Mouse (Mus musculus): ENCODE data around the gene Ap4m1. TPM values are rescaled to one million over a fixed set of nuclear protein-coding genes. Genes with fewer than 3 reads are reported as not detected.
A peak's percentile ranks its signal among the peaks of the same experiment; 100 is the strongest.

Ap4m1 gene
- 5.3 and 6.0 TPM in 2 replicates for polyA plus RNA-seq (2015; fragmentation: Nextera tagmentation; extraction: Ambion mirVana)

DNA sequence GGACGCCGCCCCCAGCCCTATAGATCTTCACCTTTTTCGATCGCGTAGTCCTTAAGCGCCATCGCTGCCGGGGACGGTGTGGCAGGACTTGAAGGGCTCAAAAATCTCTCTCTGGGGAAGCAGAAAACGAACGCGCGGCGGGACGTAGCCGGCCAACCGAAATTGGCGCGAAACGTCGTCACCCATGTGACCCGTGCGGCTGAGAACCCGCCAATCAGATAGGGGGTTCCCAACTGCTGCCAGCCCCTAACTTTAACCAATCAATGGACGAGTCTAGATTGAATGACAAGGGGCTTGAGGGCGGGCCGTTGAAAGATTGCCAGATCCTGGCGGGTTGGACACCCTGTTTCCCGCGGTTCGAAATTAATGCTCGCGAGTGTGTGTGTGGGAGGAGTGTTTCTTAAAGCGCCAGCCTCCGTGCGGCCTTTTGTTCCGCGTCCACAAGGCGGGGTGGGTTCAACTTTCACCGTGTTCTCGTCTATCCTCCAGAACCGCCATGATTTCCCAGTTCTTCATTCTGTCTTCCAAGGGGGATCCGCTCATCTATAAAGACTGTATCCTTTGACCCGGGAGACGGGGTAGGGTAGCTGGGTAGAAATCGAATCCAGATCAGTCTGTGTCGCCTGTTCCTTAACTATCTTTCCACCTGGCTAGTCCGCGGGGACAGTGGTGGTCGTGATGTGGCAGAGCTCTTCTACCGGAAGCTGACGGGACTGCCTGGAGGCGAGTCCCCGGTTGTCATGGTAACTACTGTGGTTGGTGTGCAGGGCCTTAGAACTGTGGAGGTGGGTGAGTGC, at the start of gene Ap4m1, which contains the start of gene Mcm7:
TSS of gene Ap4m1 (plus strand) at position 308 of the 797 bp plus-strand sequence.
TSS of gene Mcm7 (minus strand) at position 728 of the 797 bp plus-strand sequence.
- peak; percentile 86 for ATAC-seq (ENCODE audit: insufficient read depth)

DNA sequence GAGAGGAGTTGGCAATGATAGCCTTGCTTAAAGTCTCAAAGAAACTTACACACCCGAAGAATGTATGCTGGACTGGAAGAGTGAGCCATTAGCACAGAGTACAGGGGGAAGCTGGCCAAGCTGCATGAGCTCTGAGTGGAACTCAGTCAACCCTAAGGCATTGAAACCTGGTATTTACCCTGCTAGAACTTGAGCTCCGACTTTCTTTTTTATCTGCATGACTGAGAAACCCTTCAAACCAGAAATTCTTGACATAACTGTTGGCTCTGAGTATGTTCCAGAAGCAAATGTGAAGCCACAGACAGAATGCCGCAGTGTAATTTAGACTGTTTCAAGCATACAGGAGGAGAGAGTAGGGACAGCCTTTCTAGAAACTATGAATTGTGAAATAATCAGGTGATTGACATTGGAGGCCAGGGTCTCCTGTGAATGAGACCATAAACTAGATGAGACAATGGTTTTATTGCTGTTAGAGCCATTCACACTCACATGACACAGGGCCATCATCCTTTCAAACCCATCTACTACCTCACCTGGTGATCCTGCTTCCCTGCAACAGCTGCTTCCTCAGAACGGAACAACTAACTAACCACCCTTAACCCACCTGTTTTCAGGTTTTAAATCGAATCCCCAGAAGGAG, 39.3 kb upstream of the Ap4m1 start:
- Histone ChIP-seq H3K4me3 (replicated peaks) (no peak overlapping the region), H3K9ac (no peak overlapping the region), H3K27me3 (no peaks in the 10 kb centered on the region), H3K4me1 (replicated peaks) (peaks cover 10% of the 10 kb centered on the region), H3K36me3 (replicated peaks) (peaks cover 68% of the 10 kb centered on the region), H3K9me3 (replicated peaks) (no peaks in the 10 kb centered on the region), H3K4me2 (no peak overlapping the region), H3K27ac (replicated peaks) (no peak overlapping the region)
- ATAC-seq (ENCODE audit: insufficient read depth), result no peak
- WGBS (ENCODE audit: insufficient replicate concordance), result 76% methylated on average over 5 of the region's 5 CpGs

More for the DNA sequence above, at the start of gene Ap4m1, which contains the start of gene Mcm7:
- H3K27ac ChIP-seq (replicated peaks), result peak within 1 kb of the TSS; percentile 96
- peak within 1 kb of the TSS; percentile 87 for H3K4me2 ChIP-seq
- peak within 1 kb of the TSS; percentile 85 for H3K9ac ChIP-seq
- H3K9me3 ChIP-seq (replicated peaks), result no peaks in the 10 kb centered on the region
- H3K36me3 ChIP-seq (replicated peaks), result peaks cover 65% of the 10 kb centered on the region
- H3K27me3 ChIP-seq, result no peaks in the 10 kb centered on the region
- WGBS (ENCODE audit: insufficient replicate concordance), result under 1% methylated on average over 54 of the region's 54 CpGs
- peak within 1 kb of the TSS; percentile 93 for H3K4me3 ChIP-seq (replicated peaks)
- H3K4me1 ChIP-seq (replicated peaks), result peaks cover 49% of the 10 kb centered on the region

DNA sequence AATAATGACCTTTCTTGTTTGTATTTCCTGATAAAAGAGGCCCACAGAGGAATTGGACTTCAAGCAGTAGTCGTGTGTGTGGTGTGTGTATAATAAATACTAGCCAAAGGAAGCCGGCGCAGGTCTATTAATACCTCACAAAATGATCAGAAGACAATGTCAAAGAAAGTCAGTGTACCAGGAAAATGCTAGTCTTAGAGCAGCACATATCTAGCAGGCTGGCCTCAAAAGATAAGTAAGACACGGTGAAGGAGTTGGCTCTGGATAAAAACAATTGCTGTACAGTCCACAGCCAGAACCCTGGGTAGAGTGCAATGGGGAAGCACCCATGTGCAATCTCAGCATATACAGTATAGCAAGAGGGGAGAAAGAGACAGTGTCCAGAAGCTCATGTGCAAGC, 34.5 kb upstream of the Ap4m1 start:
- H3K9me3 ChIP-seq (replicated peaks), result no peaks in the 10 kb centered on the region
- no peak overlapping the region for H3K4me2 ChIP-seq
- no peak overlapping the region for H3K27ac ChIP-seq (replicated peaks)
- H3K27me3 ChIP-seq, result no peaks in the 10 kb centered on the region
- H3K36me3 ChIP-seq (replicated peaks), result peaks cover 31% of the 10 kb centered on the region
- peaks cover 18% of the 10 kb centered on the region for H3K4me1 ChIP-seq (replicated peaks)
- ATAC-seq (ENCODE audit: insufficient read depth), result peak; percentile 72
- H3K4me3 ChIP-seq (replicated peaks), result no peak overlapping the region
- H3K9ac ChIP-seq, result no peak overlapping the region
- WGBS (ENCODE audit: insufficient replicate concordance), result 14% methylated on average over 4 of the region's 4 CpGs

DNA sequence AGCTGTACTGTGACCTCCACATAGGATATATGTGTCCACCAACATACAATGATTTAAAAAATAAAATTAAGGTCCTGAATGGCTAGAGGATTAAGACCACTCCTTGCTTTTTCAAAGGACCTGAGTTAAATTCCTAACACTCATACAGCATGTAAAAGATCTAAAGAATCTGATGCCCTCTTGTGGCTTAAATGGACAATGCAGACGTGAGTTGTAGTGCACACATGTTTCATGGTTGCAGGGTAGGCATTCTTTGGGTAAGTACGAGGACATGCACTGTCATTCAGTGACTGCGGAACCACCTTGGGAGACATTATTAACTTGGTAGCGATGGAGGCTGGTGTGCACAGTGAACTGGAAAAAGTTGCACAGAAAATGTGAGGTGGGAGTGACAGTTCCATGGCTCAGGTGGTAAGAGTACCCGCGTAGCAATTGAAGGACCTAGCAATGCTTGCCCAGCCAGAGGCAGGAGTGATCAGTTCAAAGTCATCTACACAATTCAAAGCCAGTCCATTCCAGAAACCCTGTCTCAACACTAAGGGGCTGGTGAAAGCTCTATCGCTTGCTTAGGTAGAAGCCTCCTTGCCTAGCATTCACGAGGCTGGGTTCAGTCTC, 33.8 kb upstream of the Ap4m1 start:
- peak; percentile 50 for ATAC-seq (ENCODE audit: insufficient read depth)
- Histone ChIP-seq H3K27ac (replicated peaks) (no peak overlapping the region), H3K9ac (no peak overlapping the region), H3K4me1 (replicated peaks) (peaks cover 18% of the 10 kb centered on the region), H3K27me3 (no peaks in the 10 kb centered on the region), H3K4me2 (no peak overlapping the region), H3K36me3 (replicated peaks) (peaks cover 23% of the 10 kb centered on the region), H3K4me3 (replicated peaks) (no peak overlapping the region), H3K9me3 (replicated peaks) (no peaks in the 10 kb centered on the region)
- WGBS (ENCODE audit: insufficient replicate concordance), result 48% methylated on average over 8 of the region's 8 CpGs

DNA sequence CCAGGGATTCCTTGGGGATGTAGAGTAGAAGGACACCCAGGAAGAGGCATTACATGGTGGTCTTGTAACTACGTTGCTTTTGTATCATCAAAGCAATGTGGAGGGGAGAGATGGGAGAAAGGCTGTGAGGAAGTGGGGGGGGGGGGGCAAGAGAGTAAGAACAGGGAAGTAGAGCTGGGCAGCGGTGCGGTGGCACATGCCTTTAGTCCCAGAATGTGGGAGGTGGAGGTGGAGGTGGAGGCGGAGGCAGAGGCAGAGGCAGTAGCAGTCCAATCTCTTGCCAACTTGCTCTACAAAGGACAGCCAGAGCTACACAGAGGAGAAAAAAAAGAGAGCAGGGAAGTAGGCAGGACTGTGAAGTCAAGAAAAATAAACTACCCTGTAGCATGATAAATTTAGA, 33.2 kb upstream of the Ap4m1 start:
- 14% methylated on average over 4 of the region's 4 CpGs for WGBS (ENCODE audit: insufficient replicate concordance)
- no peak for ATAC-seq (ENCODE audit: insufficient read depth)

DNA sequence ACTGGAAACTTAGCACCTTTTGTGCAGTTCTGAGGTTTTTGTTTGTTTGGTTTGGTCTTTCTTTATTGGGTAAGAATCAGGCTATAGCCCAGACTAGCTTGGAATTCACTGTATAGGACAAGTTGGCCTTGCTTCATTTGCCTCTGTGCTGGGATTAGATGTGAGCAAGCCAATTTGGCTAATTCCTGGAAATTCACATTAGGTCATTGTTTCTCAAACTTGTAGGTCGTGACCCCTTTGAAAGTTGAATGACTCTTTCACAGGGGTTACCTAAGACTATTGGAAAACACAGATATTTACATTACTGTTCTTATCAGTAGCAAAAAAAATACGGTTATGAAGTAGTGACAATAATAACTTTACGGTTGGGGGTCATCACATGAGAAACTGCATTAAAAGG, 17.4 kb upstream of the Ap4m1 start:
- H3K9ac ChIP-seq, result no peak overlapping the region
- H3K27me3 ChIP-seq, result no peaks in the 10 kb centered on the region
- H3K4me3 ChIP-seq (replicated peaks), result peak overlapping the region; percentile 83
- H3K27ac ChIP-seq (replicated peaks), result no peak overlapping the region
- H3K9me3 ChIP-seq (replicated peaks), result no peaks in the 10 kb centered on the region
- peaks cover 17% of the 10 kb centered on the region for H3K4me1 ChIP-seq (replicated peaks)
- peak overlapping the region; percentile 79 for H3K4me2 ChIP-seq
- no peak for ATAC-seq (ENCODE audit: insufficient read depth)
- peaks cover 26% of the 10 kb centered on the region for H3K36me3 ChIP-seq (replicated peaks)
- WGBS (ENCODE audit: insufficient replicate concordance), result 51% methylated on average over 3 of the region's 3 CpGs

More for the DNA sequence above, 33.2 kb upstream of the Ap4m1 start:
- no peak overlapping the region for H3K9ac ChIP-seq
- H3K36me3 ChIP-seq (replicated peaks), result peaks cover 22% of the 10 kb centered on the region
- H3K27me3 ChIP-seq, result no peaks in the 10 kb centered on the region
- no peak overlapping the region for H3K4me2 ChIP-seq
- no peak overlapping the region for H3K4me3 ChIP-seq (replicated peaks)
- H3K9me3 ChIP-seq (replicated peaks), result no peaks in the 10 kb centered on the region
- H3K27ac ChIP-seq (replicated peaks), result no peak overlapping the region
- H3K4me1 ChIP-seq (replicated peaks), result peaks cover 18% of the 10 kb centered on the region

DNA sequence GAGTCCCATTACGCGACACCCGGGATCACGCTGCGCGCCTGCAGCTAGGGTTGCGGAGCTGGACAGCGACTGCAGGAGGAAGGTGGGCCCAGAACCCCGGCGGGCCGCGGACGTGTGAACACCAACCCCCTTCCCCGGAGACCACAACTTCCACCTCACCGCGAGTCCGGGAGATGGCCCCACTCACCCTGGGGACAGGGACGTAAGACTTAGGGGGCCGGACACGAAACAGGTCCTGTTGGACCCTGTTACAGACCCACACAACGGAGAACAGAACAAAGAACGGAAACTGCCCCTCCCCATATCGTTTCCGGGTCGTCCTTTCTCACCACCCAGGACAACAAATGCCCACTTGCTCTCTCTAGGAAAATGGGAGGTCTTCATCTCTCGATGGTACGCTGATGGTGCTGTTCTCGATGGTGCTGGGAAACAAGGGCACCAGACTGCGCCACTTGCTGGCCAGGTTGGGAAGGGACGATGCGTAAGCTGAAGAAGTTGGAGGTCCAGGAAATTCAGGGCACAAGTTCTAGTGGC, 16.3 kb upstream of the Ap4m1 start, which contains the start of gene Zfp113:
TSS of gene Zfp113 (minus strand) at position 302 of the 534 bp plus-strand sequence.
- ATAC-seq (ENCODE audit: insufficient read depth), result peak; percentile 94
- H3K27me3 ChIP-seq, result no peaks in the 10 kb centered on the region
- no peaks in the 10 kb centered on the region for H3K9me3 ChIP-seq (replicated peaks)
- peaks cover 22% of the 10 kb centered on the region for H3K36me3 ChIP-seq (replicated peaks)
- WGBS (ENCODE audit: insufficient replicate concordance), result under 1% methylated on average over 31 of the region's 31 CpGs
- peaks cover 22% of the 10 kb centered on the region for H3K4me1 ChIP-seq (replicated peaks)
- peak within 1 kb of the TSS; percentile 79 for H3K4me2 ChIP-seq
- H3K9ac ChIP-seq, result peak within 1 kb of the TSS; percentile 87
- H3K4me3 ChIP-seq (replicated peaks), result peak within 1 kb of the TSS; percentile 83
- peak within 1 kb of the TSS; percentile 84 for H3K27ac ChIP-seq (replicated peaks)

DNA sequence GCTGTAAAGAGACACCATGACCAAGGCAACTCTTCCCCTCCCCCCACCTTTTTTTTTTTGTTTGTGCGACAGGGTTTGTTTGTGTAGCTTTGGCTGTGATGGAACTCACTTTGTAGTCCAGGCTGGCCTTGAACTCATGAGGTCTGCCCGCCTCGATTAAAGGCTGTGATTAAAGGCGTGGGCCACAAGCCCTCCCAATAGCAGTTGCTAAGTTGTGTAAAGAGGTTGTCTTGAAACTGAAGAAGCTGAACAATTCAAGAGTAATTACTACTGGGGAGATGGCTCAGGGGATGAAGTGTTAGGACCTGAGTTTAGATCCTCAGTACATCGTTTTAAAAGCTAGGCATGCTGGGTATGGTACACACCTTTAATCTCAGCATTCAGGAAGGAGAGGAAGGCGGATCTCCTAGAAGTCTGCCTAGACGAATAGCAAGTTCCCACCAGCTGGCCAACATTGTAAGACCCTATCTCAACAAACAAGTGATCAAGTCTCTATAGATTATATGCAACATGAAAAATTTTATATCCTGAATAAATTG, 11.5 kb upstream of the Ap4m1 start:
- H3K27me3 ChIP-seq, result no peaks in the 10 kb centered on the region
- no peaks in the 10 kb centered on the region for H3K9me3 ChIP-seq (replicated peaks)
- H3K4me2 ChIP-seq, result peak overlapping the region; percentile 88
- ATAC-seq (ENCODE audit: insufficient read depth), result no peak
- H3K27ac ChIP-seq (replicated peaks), result peak overlapping the region; percentile 61
- peaks cover 34% of the 10 kb centered on the region for H3K36me3 ChIP-seq (replicated peaks)
- H3K4me3 ChIP-seq (replicated peaks), result peak overlapping the region; percentile 87
- peak overlapping the region; percentile 81; the same call in 1 of the 2 replicates for H3K9ac ChIP-seq
- peaks cover 36% of the 10 kb centered on the region for H3K4me1 ChIP-seq (replicated peaks)
- 58% methylated on average over 7 of the region's 7 CpGs for WGBS (ENCODE audit: insufficient replicate concordance)

DNA sequence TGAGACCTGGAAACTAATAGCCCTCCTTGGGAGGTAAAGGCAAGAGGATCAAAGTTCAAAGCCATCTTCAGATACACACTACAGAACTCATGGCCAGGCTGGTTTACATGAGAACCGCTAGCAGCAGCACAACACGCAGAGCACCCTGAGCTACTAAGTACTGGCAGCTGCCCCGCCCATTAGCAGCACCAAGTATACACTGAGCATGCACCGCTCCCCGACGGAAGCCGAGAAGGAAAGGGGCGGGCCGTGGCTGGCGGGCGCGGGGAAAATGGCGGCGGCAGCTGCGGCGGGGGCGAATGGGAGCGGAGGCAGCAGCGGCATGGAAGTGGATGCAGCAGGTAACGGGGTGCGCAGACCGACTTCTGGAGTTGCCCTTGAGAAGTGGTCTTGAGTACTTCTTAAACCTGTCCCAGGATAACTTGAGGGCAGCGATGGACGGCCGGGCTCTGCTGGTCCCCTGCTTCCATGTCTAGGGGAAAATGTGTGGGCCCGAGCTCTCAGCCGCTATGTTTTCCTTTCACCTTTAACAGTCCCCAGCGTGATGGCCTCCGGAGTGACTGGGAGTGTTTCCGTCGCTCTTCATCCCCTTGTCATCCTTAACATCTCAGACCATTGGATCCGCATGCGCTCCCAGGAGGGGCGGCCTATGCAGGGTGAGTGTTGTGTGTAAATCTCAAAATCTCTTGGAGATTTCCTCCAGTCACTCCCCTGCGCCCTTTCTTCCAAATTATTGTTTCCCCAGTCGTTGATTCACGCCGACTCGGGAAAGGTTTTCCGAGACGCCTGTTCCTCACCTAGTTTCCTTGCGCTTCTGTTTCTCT, 10.7 kb upstream of the Ap4m1 start, which contains the start of gene Cops6:
TSS of gene Cops6 (plus strand) at position 230 of the 824 bp plus-strand sequence.
- ATAC-seq (ENCODE audit: insufficient read depth), result peak; percentile 95
- H3K27me3 ChIP-seq, result no peaks in the 10 kb centered on the region
- H3K4me3 ChIP-seq (replicated peaks), result peak within 1 kb of the TSS; percentile 87
- H3K9ac ChIP-seq, result peak within 1 kb of the TSS; percentile 81
- peak within 1 kb of the TSS; percentile 88 for H3K4me2 ChIP-seq
- under 1% methylated on average over 42 of the region's 42 CpGs for WGBS (ENCODE audit: insufficient replicate concordance)
- H3K27ac ChIP-seq (replicated peaks), result peak within 1 kb of the TSS; percentile 61
- H3K9me3 ChIP-seq (replicated peaks), result no peaks in the 10 kb centered on the region
- peaks cover 36% of the 10 kb centered on the region for H3K4me1 ChIP-seq (replicated peaks)
- H3K36me3 ChIP-seq (replicated peaks), result peaks cover 42% of the 10 kb centered on the region

DNA sequence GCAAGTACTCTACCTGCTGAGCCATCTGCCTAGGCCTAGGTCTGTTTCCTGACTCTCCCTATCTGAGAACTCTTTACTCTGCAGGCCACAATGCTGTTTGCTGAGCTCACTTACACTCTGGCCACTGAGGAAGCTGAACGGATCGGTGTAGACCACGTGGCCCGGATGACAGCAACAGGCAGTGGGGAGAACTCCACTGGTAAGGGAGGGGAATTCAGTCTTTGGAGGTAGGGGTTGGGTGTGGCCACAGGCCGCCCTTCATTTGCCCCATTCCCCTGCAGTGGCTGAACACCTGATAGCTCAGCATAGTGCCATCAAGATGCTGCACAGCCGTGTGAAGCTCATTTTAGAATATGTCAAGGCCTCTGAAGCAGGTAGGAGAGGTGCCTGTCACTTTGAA, 8.8 kb upstream of the Ap4m1 start:
- Histone ChIP-seq H3K4me3 (replicated peaks) (no peak overlapping the region), H3K36me3 (replicated peaks) (peaks cover 62% of the 10 kb centered on the region), H3K4me2 (no peak overlapping the region), H3K9ac (no peak overlapping the region), H3K27me3 (no peaks in the 10 kb centered on the region), H3K4me1 (replicated peaks) (peaks cover 47% of the 10 kb centered on the region), H3K9me3 (replicated peaks) (no peaks in the 10 kb centered on the region), H3K27ac (replicated peaks) (no peak overlapping the region)
- WGBS (ENCODE audit: insufficient replicate concordance), result 56% methylated on average over 6 of the region's 6 CpGs
- no peak for ATAC-seq (ENCODE audit: insufficient read depth)
